In the genomic region with DNA sequence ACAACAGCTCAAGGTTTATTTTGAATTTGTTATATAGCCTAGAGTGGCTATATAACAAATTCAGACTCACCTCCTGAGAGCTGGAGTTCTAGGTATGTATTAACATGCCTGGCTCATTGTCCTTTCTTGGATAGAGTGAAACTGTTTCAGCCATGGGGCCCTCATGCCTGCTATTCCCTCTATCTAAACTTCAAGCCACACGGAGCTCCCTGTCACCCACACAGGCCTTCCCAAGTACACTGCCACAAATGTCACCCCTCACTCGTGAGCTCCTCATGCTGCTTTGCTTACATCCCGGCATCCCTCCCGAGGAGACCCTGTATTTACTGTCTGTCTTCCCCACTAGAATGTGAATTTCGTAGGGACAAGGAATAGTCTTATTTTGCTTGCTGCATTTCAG, we compare ENCODE assay signal across 16 mouse cellular contexts.
DNase-seq lines count a peak whose midpoint lies in the region.
"Had no signal": no experiment of that assay in that cellular context is flagged by ENCODE, and none has a peak within 500 bp of the region (broad histone marks: within the 10 kb centered on the region; RNA-seq: fewer than 3 reads in every experiment).

No protein-coding gene starts in this region.

- peak; percentile 55 for DNase-seq in heart, adult 11 months
- DNase-seq in heart, postnatal 4 days, result no peak
- peak; percentile 56 for DNase-seq in heart, embryonic 10.5 days (ENCODE audit: low spot score)
- DNase-seq in heart, postnatal 36 days, result no peak
- DNase-seq: adrenal gland, adult 2 months; adrenal gland, adult 8-10 months; adrenal gland, postnatal 10 days; adrenal gland, postnatal 14 days; adrenal gland, postnatal 25 days; adrenal gland, postnatal 36 days; B cell, adult 2 months; cerebellum, adult 11 months; cerebellum, adult 11-12 months; cerebellum, adult 18-20 months had no signal

- H3K4me1 ChIP-seq in heart, embryonic 10.5 days, result peaks cover 45% of the 10 kb centered on the region

- no peaks in the 10 kb centered on the region for H3K9me3 ChIP-seq in heart, embryonic 10.5 days

- peak overlapping the region; percentile 36; the same call in 1 of the 2 replicates for H3K27ac ChIP-seq in heart, embryonic 10.5 days

- H3K36me3 ChIP-seq in heart, embryonic 10.5 days, result no peaks in the 10 kb centered on the region
- H3K36me3 ChIP-seq: G1E had no signal

- H3K4me3 ChIP-seq in heart, embryonic 10.5 days, result no peak overlapping the region

- WGBS in heart, embryonic 10.5 days, result 67% methylated on average over 5 of the region's 5 CpGs

- intact Hi-C loops in heart, postnatal 36 days (cut with DNase I), result no loop called here

- no peaks in the 10 kb centered on the region for H3K27me3 ChIP-seq in heart, embryonic 10.5 days (ENCODE audit: insufficient read depth, poor library complexity, severe bottlenecking)
- H3K27me3 ChIP-seq: CH12.LX had no signal

Comparison
In these comparisons a context has a peak if more than half of its experiments do, and no peak if none do; other contexts are left out.
1. DNase-seq: peak in heart, adult 11 months (single experiment) and heart, embryonic 10.5 days (single experiment); none in heart, postnatal 4 days (single experiment) and heart, postnatal 36 days (0 of 2).